Mouse (Mus musculus) urinary bladder, adult 18-20 months (tissue): ENCODE results near the gene Lrrc49.

Experiments
- DNase-seq, 2 experiments: peaks; one replicate each; pipeline ENCODE4 v3.0.0; 2022; ENCODE audit warnings: low spot score in 2 of 2, mixed read lengths in 2 of 2

Gene Lrrc49

DNA sequence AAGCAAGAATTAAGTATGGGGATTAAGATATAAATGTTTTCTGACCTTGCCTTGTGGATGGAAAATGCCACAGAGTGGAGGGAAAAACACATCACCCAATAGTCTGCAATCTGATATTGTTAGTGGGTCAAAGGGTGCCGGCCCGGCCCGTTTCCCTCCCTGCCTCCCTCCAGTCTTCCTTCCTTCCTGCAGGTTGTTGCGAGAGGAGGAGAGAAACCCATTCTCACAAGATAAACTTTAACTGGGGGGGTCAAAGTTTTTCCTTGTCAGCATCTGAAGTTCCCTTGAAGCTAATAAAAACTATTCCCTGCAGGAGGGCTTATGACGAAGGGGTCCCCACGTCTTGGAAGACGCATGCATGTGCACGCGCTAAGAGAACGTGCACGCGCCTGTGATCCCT is 157.6 kb downstream of the Lrrc49 start:
- DNase-seq: no peak

DNA sequence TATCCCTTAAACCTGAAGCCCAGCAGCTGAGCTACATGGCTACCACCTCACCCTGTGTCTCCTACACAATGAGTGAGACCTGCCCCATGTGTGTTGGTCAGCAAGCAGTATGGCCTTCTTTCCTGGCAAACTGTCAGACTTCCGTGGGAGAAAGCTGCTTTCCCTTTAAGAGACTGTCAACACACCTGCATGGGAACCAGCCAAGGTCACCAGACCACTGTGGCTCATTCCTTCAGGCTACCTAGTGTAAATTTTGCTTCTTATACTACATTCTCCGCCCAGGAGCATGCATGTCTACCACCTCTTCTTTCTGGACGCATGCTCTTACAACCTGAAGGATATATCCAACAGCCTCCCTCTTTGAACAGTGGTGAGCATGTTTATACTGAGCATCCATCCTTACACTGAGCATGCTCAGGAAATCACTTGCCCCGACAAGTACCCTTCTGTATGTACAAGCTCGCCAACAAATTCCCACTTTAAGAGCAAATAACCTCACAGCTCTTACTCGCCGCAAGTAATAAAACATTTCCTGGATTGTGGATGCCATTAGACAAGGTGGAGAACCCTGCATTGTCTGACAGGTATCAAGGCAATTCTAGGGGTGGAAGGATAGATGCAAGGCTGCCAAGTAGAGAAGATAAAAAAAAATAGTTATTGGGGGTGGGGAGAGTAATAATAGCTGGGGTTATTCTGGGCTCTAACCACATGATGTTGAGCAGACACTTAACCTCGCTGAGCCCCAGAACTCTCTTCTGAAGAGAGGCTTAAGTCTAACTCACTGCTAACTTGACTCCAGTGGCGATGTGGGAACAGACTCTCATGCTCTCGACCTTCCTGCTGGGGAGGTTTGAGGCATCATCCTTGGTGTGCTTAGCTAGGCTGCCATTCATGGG is 158.4 kb downstream of the Lrrc49 start:
- DNase-seq: no peak

DNA sequence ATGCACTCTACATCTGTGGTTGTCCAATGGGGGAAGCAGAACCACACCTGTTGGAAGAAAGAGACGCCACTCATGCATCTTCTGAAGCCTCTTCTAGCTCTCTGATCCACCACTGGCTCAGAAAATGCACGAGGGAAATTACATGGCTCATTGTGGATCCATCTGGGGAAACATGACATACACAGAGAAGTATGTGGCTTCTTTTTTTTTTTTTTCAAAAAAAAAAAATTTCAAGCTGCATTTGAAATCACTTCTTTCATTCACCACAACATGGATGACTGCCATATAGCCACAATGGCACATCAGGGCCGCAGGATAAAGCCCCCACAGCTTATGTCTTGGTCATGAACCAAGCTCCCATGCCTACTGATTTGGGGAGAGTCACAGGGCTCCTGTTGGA is 159.7 kb downstream of the Lrrc49 start:
- DNase-seq: no peak

DNA sequence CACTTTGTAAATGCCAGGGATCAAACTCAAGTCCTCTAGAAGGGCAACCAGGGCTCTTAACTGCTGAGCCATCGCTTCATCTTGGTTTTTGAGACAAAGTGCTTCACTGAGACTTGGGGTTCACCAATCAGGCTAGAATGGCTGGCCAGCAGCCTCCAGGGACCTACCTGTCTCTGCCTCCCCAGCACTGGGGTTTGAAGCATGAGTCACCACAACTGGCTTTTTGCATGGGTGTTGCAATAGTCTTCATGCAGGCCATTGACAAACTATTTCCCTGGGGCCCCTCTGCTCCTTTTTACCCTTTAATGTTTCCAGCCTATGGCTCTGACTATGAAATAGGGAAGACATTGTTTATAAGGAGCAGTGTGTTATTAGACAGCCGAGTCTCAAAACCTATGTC is 160.1 kb downstream of the Lrrc49 start:
- no peak for DNase-seq

GRCm38 (mm10) chr9:60527051-60527450 is 160.9 kb downstream of the Lrrc49 start:
- no peak for DNase-seq

DNA sequence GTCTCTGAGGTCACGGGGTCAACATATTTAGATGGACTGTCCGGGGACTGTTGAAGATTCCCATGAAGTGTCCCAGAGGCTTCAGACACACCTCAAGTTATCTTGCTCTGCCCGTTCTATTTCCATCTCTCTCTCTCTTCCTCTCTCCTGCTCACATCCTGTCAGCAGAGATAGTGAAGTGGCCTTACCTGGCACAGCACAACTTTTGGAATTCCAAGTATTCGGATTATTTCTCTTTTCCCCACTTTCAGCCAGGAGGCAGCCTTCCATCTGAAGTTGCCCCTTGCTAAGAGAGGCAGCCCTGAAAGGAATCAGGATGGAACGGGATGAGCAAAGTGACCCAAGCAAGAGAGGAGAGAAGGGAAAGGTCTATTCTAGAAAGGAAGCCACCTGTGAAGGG is 161.8 kb downstream of the Lrrc49 start:
- no peak for DNase-seq

GRCm38 (mm10) chr9:60521806-60522264 is 166.1 kb downstream of the Lrrc49 start, which contains the start of gene Thsd4:
Gene Thsd4, minus strand, starts transcription at chr9:60522046.
- peak; percentile 49 to 73 for DNase-seq

- DNase-seq: no peak
These were observed 166.8 kb downstream of the Lrrc49 start for GRCm38 (mm10) chr9:60521143-60521542.

- DNase-seq: no peak
These were observed 168.4 kb downstream of the Lrrc49 start for GRCm38 (mm10) chr9:60519601-60520000.
